Mouse (Mus musculus) heart, adult 2 months (tissue): ENCODE measurements around the gene Efcab6.

Experiments
- CTCF ChIP-seq: fragments of 200-600 bp; IDR thresholded peaks from 2 replicates; pipeline ENCODE4 v1.8.1; 2022; ENCODE audit warnings: antibody characterized with exemption, mild to moderate bottlenecking, moderate library complexity
- EP300 ChIP-seq: fragments of 200-500 bp; IDR thresholded peaks from 2 replicates; pipeline ENCODE4 v1.6.1; 2011; ENCODE audit warnings: low read depth, low read length, control low read depth; ENCODE audit not compliant: insufficient read depth
- POLR2A ChIP-seq: fragments of 200-500 bp; IDR thresholded peaks from 2 replicates; pipeline ENCODE4 v1.6.1; 2011; ENCODE audit warnings: mild to moderate bottlenecking, low read depth, low read length, control low read depth; ENCODE audit not compliant: insufficient read depth

DNA sequence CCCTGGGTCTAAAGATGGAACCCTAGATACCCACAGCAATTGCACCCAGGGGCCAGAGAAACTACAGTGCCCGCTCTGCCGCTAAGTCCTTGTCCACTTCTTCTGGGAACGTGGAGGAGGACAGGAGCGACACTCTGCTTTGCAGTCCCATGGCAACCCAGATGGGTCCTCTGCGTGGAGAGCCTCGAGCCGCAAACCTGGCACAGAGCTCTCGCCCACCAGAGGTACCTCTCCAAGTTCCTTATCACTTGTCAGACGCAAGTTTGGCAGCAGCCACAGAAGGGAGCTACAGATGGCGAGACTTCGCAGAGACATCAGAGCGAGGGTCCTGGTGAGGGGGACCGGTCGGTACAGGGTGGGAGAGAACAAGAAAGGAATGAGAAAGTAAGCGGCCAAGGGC, 73.0 kb downstream of the Efcab6 start:
- TF ChIP-seq POLR2A (no peak), CTCF (no peak), EP300 (no peak)
